Mouse (Mus musculus): ENCODE measurements around the gene Wdr43.

- TF ChIP-seq JUN (IDR thresholded peaks at IDR 0.05; ENCODE audit: insufficient read depth, low read depth, low read length) (no peak), POLR2A (IDR thresholded peaks at IDR 0.05; ENCODE audit: low read depth, low read length) (no peak), KAT2A (IDR thresholded peaks at IDR 0.05; ENCODE audit: insufficient replicate concordance, low read length) (no peak), ZC3H11A (IDR thresholded peaks at IDR 0.05; ENCODE audit: low read depth, low read length) (no peak)
These were observed 82.4 kb downstream of the Wdr43 start for GRCm38 (mm10) chr17:71697896-71698618.
